Mouse (Mus musculus): ENCODE data around the gene Tmem184b.

The Tmem184b gene

DNA sequence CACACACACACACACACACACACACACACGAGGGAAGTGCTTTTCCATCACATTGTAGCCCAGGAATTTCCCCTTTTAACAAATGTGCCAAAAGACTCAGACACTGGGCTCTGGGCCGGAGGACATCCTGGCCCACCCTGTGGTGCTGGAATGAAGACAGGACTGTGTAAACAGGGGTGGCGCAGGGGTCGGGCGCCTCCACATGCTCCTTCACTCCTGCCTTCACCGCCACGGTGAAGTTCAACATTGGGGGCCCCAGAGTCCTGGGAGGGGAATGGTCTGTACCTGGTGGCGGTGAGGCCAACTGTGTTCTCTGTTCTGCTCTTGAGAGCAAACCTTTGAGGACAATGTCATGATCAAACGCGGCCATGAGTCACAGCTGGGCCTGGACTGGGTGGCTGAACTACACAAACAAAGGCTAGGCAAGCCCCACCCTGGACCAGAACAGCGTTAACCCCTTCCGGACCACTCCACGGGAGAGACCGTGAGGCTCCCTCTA lies 35.0 kb downstream of the Tmem184b start:
- no peak for DNase-seq (ENCODE audit: low read depth, low spot score)

DNA sequence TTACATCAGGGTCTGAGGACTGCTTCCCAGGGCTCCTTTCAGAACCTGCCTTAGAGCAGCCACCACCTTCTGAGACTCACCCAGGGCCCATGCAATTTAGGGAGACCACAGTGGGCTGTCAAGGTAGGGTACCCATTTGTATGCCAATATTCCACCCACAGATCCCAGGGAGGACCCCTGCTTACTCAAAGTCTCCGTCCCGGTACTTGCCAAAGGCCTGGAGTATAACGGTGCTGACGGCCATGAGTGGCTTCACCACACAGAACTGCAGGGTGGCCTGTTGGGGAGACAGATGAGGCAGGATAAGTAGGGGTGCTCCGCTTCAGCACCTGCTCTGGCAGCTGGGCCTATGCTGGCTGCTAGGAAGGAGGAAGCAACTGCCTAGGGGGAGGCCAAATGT lies 37.0 kb downstream of the Tmem184b start:
- DNase-seq (ENCODE audit: low read depth, low spot score): no peak

DNA sequence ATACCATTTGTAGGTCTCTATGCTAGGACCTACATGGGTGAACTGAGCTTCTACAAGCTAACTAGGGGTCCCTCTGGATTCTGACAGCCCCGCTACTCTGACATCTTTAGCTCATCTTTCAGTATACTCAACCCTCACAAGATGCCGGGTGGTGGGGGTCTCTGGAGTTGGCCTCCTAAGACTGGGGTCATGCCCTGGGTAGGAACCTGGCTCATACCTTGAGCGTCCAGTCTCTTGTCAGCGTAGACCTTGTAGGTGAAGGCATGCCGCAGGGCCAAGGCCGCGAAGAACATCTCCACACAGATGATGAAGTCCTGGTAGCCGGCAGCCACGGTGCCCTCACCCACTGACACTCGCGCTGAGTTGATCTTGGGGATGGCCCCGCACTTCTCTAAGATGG lies 38.3 kb downstream of the Tmem184b start:
- no peak for DNase-seq (ENCODE audit: low read depth, low spot score)

DNA sequence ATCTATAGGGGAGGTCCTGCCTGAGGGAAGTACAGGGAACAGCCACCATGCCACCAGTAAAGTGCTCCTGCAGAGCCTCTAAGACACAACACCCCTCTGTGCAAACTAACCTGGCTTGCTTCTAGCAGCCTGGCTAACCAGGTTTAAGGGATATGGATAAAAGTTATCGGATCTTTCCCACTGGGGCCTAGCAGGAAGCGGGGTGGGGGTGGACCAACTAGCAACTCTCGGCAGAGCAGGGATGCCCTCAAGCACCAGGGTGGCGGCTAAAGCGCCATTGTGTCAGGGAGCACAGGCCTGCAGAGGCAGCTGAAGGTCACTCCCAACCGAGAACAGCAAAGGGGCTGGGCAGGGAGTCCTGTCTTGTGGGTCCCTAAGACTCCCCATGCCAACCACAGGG lies 39.2 kb downstream of the Tmem184b start:
- DNase-seq (ENCODE audit: low read depth, low spot score): no peak

DNA sequence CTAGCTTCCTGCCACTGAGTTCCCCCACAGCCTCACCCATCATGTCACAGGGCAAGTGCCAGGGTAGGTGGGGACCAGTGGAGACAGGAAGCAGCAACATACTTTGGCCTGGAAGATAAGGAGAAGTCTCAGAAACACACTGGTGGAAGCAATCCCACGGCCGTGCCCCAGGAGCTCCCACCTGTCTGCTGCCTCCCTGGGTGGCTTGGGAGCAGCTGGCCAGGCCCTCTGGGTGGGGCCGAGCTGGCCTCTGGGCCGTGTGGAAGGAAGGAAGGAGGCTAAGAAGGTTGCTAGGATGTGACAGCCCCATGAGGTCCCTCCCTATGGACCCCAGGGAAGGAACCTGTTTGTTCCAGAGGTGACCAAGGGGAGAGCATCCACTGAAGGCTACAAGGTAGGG lies 42.3 kb downstream of the Tmem184b start:
- no peak for DNase-seq (ENCODE audit: low read depth, low spot score)

DNA sequence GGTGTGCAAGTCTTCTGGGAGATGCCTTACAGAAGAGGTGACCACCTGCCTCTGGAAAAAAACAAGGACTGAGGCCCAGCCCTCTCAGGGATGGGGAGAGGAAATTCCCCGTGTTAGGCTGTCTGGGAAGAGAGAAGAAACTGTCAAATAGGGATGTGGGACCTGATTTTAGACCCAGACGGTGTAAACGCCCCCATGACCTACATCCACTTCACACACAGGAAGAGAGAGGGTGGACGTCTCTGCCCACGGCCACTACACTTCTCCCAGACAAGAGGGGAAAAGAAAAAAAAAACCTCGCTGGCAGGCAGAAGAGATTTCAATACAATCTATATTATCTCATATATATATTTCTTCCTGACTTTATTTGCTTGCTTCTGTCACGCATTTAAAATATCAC lies 43.0 kb downstream of the Tmem184b start:
- no peak for DNase-seq (ENCODE audit: low read depth, low spot score)

DNA sequence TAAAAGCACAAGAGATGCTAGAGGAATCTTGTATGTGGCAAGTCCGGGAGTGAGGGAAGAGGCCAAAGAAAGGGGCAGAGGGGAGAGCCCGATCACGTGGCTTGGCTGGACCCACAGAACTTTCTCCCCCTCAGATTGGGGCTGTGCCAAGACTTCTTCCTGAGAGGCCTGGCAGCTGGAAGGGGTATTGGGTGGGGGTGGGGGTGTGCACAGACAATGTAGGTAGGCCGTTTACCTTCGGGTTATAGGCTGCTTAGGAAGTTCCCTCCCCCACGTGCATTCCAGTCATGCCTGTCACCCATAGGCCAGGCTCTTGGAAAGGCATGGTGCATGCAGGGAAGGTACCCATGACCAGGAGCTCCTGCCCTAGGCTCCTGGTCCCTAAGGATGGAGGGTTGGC lies 43.4 kb downstream of the Tmem184b start:
- no peak for DNase-seq (ENCODE audit: low read depth, low spot score)

DNA sequence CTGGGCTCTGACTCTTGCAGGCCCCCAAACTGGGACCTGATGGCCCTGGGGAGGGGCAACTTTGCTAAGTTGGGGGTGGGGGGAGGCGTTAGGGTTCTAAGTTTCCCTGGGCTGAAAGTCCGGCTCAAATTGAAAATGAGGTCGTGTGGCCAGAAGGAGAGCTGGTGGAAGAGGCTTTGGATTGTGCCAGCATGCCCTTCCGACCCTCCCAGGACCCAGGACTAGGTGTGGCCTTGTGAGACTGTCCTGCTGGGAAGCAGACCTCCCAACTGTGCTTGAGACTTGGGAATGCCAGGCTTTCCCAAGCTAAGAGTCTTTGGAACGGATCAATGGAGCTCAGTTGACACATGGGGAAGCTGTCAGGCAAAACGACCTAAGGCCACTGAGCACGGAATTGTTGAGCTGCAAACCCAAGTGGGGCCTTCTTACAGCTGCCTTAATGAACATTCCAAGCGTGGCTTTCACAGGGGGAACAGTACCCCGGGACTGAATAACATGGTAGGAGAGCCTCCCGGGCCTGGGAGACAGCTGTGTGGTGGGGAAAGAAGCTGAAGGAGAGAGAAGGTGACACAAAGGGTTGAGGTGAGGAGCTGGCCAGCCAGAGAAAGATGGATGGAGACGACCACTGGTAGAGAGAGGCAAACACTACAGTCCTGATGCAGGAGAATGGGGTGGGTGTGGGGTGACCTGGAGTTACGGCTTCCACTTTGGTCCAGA lies 45.2 kb downstream of the Tmem184b start:
- DNase-seq (ENCODE audit: low read depth, low spot score): no peak

DNA sequence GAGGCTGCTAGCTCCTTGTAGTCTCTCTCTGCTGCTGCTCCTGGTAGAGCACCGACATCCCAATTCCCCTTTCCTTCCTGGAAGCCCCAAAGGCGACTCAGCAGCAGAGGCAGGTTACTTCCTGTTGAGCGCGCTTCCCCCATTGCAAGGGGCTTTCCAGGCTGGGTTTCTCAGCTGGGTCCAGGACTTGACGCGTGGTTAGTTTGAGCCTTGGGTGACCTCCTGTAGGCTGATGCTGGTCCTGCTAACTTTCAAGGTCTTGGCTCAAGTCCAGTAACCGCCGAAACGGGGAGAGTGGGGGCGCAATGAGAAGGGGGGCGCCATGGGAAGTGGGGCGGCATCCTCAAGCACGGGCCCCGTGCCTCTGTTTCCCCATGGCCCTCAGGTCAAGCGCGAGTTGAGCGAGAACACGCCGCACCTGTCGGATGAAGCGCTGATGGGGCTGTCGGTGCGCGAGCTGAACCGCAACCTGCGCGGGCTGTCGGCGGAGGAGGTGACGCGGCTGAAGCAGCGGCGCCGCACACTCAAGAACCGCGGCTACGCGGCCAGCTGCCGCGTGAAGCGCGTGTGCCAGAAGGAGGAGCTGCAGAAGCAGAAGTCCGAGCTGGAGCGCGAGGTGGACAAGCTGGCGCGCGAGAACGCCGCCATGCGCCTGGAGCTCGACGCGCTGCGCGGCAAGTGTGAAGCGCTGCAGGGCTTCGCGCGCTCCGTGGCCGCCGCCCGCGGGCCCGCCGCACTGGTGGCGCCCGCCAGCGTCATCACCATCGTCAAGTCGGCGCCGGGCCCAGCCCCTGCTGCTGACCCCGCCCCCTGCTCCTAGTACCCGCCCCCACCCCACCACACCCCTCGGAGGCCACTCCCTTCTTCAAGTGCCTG lies 46.1 kb downstream of the Tmem184b start:
- peak; percentile 45 for DNase-seq (ENCODE audit: low read depth, low spot score)

DNA sequence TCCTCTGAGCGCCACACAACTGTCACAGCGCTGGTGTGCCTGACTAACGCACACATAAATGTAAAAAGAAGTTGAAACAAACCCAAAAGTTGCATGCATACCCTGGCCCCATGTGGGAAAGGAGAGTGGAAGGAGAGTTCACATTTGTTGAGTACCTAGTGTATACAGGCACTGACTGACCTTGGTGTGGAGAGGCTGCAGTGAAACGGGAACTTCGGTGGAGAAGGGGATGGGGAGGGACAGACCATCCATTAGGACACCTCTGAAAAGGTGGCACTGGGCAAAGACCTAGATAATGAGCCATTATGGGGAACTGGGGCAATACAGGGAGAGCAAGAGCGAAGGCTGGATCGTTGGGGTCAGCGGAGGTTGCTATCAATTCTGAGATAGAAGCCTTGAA lies 46.9 kb downstream of the Tmem184b start:
- DNase-seq (ENCODE audit: low read depth, low spot score): no peak

DNA sequence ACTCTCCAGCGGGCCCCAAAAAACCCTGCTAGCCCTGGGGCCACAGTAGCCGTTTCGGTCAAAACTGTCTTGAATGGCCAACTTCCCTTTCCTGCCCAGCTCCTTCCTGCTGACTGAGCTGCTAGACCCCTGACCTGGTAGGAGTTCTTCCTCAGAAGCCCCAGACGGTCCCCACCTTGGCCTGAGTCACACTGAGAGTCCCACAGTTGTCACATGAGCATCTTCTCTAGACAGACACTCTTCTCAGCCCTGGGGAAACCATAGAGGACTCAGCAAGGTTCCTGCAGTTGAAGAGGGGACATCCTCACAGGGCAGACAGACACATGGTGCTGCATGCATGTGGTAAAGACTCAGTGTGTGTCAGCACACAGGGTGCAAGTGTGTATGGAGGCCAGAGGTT lies 48.8 kb downstream of the Tmem184b start:
- no peak for DNase-seq (ENCODE audit: low read depth, low spot score)

DNA sequence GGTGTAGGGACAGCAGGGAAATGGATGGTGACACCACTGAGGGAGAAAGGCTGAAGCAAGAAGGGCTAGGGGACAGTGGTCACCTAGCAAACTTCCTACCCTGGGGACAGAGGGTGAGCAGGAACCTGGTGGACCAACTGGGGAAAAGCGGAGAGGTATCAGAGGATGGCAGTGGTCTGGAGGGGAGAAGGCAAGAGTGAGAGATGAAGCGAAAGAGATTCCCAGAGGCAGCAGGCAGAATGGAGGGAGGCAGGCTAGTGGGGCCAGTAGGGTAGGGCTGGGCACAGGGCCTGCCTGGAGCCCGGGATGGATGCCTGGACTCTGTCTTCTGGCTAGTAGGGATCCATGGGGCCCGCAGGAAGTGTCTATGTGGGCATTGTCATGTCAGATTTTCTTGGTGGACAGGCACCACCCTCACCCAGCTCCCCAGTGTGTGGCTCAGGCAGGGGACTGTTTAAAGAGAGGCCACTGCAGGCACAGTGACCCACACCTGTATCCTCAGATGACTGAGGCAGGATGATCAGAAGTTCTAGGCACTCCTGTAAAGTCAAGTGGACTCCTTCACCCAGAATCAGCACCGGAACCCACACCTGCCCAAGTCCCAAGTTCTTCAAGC lies 49.6 kb downstream of the Tmem184b start:
- DNase-seq (ENCODE audit: low read depth, low spot score): no peak

DNA sequence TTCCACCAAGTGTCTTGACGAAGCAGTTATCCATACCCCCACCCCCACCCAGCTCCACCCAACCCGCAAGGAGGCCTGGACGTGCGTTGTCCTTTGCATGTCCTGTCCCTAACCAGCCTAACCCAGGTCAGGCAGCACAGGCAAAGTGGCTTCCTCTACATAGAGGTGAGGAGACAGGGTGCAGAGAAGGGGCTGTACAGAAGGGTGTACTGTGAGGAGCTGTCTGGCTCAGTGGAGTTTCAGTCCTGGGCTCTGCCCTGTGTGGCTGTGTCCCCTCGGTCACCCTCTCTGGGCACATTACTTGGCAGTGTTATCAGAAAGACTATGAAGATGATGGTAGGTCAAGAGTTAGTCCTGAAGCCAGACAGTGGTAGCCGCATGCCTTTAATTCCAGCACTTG lies 50.9 kb downstream of the Tmem184b start:
- DNase-seq (ENCODE audit: low read depth, low spot score): no peak

DNA sequence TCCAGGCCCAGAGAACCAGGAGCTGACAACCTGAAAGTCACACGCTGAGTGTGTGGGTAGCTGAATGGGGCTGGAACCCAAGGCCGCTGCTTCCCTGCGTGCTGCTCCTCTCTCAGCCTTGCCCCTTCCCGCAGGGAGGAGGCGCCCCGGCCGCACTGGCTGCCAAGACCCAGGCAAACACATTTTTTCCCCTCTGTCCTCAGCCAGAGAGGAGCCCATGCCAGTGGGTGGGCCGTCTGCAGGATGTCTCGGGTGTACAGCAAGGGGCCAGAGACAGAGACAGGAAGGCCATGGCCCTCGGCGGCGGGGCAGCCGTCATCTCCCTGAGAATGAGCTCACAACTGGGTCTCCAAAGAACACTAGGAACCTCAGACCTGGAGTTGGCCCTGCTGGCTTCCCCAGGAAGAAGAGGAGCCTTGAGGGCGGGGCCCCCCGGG lies 52.0 kb downstream of the Tmem184b start:
- no peak for DNase-seq (ENCODE audit: low read depth, low spot score)

DNA sequence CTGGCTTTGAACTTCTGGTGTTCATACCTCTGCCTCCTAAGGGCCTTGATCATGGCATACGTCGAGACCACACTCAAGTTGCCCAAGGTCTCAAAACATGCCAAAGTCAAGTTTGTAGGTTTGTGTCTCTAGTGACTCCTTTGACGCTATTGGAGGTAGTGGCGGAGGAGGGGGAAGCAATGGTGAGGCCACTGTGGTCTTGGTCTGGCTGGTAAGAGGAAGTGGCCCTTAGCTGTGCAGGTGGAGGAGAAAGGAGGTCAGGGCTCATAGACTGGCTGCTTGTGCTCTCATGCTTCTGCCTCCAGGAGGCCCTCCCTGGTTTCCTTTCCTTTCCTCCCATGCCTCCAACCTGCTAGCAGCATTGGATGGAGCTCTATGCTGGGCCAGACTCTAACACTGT lies 52.5 kb downstream of the Tmem184b start:
- DNase-seq (ENCODE audit: low read depth, low spot score): no peak

DNA sequence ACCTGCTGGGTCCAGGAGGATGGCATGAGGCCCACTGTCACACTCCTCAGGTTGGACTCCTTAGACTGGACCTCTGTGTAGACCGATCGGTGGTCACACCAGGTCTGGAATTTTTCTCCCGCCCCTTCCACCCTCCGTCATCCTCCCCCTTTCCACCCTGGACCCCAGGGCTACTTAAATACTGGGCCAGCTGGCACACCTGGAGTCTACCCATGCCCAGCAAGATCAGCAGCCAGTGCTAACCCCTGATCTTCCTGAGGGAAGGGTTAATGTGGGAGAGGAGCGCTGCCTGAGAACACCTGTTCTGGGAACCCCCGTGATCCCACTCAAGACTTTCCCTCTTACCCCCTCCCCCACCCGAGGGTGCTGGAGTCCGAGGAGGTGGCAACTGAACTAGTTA lies 54.7 kb downstream of the Tmem184b start:
- DNase-seq (ENCODE audit: low read depth, low spot score): no peak

DNA sequence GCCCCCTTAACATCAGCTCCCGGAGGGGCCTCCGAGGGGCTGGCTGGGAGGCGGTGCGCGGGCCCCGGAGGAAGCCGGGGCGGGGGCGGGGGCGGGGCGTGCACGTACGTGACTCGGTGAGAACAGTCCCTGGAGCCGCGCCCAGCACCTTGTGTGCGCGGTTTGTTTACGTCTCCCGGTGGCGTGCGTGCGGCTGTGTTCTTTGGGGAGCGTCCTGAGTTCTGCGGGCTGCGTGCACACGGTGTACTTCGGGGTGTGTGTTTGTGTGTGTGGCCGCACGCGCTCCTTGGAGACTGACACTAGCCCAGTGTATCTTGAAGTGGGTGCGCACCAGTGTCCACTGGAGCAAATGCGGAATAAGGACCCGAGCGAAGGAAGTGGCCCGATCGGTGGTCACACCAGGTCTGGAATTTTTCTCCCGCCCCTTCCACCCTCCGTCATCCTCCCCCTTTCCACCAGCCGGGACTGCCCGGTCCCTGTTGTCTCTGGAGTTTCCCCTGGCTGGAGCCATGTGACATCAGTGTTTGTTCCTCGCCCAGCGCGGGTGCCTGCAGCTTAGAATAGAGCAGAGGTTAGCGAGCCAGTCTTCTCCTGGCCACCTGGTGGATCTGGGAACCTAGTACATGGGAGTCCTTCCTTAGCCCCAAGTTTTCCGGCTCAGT lies 55.4 kb downstream of the Tmem184b start:
- DNase-seq (ENCODE audit: low read depth, low spot score): no peak

DNA sequence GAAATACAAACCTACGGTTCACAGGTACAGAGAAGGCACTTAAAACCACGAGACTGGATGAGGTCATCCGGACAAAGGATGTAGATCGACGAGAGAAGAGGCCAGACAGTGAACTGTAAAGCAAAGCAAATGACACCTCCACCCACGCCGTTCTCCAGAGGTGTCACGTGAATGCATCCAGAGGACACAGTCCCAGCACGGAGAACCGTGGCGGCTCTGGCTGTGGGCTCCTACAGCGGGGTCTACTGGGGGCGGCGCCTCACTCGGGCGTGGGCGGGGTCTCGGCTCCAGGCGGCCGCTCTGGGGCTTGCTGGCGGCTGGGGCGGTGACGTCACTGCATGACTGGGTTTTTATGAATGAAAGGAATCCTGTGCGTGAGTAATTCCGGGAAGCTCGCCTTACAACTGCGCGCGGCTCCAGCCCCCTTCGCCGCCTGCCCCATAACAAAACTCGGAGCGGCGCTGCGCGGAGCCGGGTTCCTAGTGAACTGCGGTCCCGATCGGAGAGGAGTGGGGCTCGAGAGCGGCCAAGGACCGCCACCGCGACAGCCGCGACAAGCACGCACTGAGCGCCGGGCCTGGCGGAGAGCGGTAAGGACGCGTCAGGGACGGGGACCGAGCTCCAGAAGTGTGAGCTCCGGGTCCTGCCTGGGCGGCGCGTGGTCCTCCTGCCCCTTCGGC lies 56.1 kb downstream of the Tmem184b start:
- peak; percentile 89 for DNase-seq (ENCODE audit: low read depth, low spot score)

DNA sequence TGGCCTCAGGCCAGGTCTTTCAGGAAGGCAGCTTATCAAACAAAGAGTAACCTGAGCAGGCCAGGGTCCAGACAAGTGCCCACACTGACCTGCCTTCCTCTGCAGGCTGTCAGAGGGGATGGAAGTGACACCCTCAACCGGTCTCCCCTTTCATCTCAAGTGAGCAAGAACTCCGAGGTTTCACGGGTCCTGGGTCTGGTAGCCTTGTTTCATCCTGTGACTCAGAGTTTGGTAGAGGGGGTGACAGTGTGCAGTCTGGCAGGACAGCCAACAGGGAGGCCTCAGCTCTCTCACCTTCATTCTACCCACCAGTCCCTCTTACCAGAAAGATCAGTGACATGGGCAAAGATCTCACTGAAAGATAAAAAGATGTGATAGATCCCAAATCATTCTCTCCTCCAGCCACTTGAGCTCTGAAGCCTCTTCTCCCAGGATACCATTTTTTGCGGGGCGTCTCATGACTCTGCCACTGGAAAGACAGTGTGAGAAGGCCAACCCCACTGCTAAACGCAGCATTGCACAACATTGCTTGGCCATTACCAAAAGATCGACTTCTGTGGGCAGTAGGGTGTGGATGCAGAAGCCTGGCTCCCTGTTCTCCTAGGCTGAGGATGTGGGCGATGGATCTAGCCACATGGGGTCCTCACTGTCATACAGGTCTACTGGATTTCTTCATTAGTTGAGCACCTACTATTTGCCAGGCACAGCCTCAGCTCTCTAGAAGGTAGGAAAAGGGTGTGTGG lies 57.1 kb downstream of the Tmem184b start, which contains the start of gene Maff:
Maff (plus strand) TSS at position 571 of the 743 bp plus-strand sequence.
- no peak for DNase-seq (ENCODE audit: low read depth, low spot score)

DNA sequence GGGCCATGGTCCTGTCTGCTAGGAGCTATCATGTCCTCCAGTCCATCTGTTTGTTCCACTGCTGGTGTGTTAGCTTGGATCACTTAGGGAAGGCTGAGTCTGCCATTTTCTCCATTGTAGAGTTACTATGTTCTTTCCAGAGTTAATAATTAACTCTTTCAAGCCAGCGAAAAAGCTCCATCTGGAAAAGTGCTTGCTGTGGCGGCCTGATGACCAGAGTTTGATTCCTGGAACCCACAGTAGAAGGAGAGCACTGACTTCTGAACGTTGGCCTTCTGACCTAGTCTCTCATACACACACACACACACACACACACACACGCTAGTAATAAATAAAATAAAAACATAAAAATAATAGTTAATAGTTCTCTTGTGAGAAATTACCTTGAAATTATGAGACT lies 58.7 kb downstream of the Tmem184b start:
- no peak for DNase-seq (ENCODE audit: low read depth, low spot score)
